Mouse (Mus musculus): ENCODE results near the gene Zfp541. TPM values are rescaled to one million over a fixed set of nuclear protein-coding genes. Genes with fewer than 3 reads are reported as not detected.
A peak's percentile ranks its signal among the peaks of the same experiment; 100 is the strongest.

The Zfp541 gene
- polyA plus RNA-seq, 1 experiment from 2014 or later: not detected

DNA sequence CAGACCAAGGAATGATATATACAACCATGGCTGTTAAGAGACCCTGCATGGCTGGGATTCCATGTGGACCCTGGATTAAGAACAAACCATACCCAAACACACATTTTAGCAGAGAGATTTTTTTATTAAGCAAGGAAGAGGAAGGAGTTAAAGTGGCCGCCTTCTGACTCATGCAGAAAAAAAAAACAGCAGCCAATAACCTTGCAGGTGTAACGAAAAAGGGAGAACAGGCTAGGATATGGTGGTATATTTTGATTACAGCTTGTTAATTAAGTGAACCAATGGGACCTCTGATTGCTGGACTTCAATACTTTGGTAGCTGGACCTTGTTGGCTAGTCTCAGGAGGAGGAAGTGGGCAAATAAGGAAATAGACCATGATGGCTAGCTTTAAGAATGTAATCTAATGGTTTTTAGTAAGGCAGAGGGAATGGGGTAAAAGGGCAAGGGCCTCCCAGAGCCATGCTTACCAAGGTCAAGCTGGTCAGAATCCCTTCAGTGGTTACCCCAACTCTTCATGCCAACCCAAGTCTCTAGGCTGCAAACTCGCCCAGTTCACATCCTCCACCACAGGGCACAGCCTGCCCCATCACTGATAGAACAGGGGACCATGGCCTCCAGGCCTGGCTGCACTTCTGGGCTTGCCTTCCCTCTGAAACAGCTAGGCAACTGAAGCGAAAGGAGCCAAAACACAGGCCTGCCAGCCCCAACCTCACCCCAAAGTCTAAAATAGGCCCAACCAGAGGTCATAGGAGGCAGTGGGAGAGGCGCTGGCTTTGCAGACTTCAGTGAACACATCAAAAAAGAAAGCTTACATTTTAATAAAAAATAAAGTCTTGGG is 42.1 kb upstream of the Zfp541 start:
- H3K27me3 ChIP-seq (ENCODE audit: control insufficient read depth, insufficient read depth, low read length): no peaks in the 10 kb centered on the region
- H3K4me1 ChIP-seq (ENCODE audit: control insufficient read depth in 2 of 2, insufficient read depth in 2 of 2, low read length in 2 of 2): peaks cover 0 to 13% of the 10 kb centered on the region in 2 experiments; a peak in 2 of 4 replicates
- H3K9ac ChIP-seq (ENCODE audit: low read length): no peak overlapping the region
- ATAC-seq (ENCODE audit: insufficient number of reproducible peaks, insufficient read depth, low FRiP score, low read depth): no peak
- H3K27ac ChIP-seq (replicated peaks in 1 of 2; ENCODE audit: control insufficient read depth in 1 of 2, insufficient read depth in 1 of 2, low read depth in 2 of 2, low read length in 2 of 2): peak overlapping the region in 1 of 2 experiments; percentile 54; a peak in 1 of 4 replicates
- H3K9me3 ChIP-seq (ENCODE audit: control insufficient read depth, low read length): no peaks in the 10 kb centered on the region
- no peak overlapping the region for H3K4me3 ChIP-seq (ENCODE audit: control insufficient read depth in 1 of 2, insufficient read depth in 1 of 2, low read depth in 1 of 2, low read length in 2 of 2)
- no peak overlapping the region for H3K4me2 ChIP-seq (ENCODE audit: low read length)
- 89% methylated on average over 5 of the region's 5 CpGs for WGBS
- no peaks in the 10 kb centered on the region for H3K36me3 ChIP-seq (ENCODE audit: control insufficient read depth, insufficient read depth, low read length)

DNA sequence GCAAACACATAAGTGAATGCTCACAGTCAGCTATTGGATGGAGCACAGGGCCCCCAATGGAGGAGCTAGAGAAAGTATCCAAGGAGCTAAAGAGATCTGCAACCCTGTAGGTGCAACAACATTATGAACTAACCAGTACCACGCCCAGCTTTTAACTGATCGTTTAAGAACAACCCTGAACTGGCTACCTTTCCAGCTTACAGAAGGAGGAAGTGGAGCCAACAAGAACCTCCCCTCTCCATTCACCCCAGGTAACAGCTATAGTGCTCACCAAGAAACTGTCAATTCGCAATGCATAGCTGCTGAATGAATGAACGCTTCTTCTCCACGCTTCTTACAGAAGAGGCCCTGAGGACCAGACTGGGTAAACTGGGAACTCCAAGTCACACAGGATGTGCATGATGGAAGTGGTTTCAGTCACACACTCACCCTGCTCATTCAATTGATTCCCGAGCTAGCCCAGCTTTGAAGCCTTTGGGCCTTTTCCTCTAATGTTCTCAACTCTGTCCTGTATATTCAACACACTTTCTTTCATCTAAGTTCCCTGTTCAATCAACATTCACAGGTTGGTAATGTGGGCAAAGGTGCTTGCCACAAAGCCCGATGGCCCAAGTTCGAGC is 36.9 kb upstream of the Zfp541 start:
- H3K27me3 ChIP-seq (ENCODE audit: control insufficient read depth, insufficient read depth, low read length): no peaks in the 10 kb centered on the region
- H3K4me3 ChIP-seq (ENCODE audit: control insufficient read depth in 1 of 2, insufficient read depth in 1 of 2, low read depth in 1 of 2, low read length in 2 of 2): no peak overlapping the region
- H3K9ac ChIP-seq (ENCODE audit: low read length): no peak overlapping the region
- H3K27ac ChIP-seq (replicated peaks in 1 of 2; ENCODE audit: control insufficient read depth in 1 of 2, insufficient read depth in 1 of 2, low read depth in 2 of 2, low read length in 2 of 2): no peak overlapping the region
- no peak for ATAC-seq (ENCODE audit: insufficient number of reproducible peaks, insufficient read depth, low FRiP score, low read depth)
- peaks cover 6 to 10% of the 10 kb centered on the region in 2 experiments; a peak in 2 of 4 replicates for H3K4me1 ChIP-seq (ENCODE audit: control insufficient read depth in 2 of 2, insufficient read depth in 2 of 2, low read length in 2 of 2)
- peaks cover 8% of the 10 kb centered on the region; the same call in 1 of the 2 replicates for H3K36me3 ChIP-seq (ENCODE audit: control insufficient read depth, insufficient read depth, low read length)
- WGBS: 88% methylated on average over 8 of the region's 8 CpGs
- H3K4me2 ChIP-seq (ENCODE audit: low read length): no peak overlapping the region
- no peaks in the 10 kb centered on the region for H3K9me3 ChIP-seq (ENCODE audit: control insufficient read depth, low read length)

DNA sequence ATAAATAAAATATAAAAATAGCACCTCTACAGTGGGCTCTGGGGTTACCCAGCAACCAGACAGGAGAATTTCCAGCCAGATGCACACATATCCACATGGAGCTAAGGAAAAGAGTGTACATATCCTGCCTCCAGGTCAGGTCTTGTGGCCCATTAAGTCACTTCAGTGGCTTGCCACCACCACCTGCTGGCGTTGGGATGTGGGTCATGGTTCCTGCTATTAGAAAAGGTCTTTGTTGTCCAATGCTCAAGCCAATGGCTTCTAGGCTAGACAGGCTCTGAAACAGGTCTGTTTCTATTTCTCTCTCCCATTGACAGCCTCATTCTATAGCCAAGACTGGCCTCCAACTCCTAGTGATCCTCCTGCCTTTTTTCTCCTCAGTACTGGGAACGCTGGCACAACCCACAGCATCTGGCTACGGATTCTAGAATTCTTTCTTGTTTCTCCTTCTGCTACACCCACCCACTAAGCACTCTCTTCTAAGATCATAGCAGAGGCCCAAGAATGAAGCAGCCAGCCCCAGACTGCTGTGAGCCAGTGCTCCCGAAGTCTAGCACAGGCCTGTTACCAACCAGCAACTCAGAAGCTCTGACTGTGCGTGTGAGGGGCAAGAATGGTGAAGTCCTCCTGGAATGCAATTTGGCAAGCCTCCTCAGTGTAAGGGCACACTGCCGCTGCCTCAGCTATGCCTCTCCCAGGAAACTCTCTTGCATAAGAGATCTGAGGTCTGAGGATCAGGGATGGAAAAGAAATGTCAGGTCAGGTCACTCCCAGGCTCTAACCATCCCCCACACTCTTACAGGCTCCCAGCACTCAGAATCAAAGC is 33.3 kb upstream of the Zfp541 start:
- 64% methylated on average over 6 of the region's 6 CpGs for WGBS
- Histone ChIP-seq H3K4me3 (ENCODE audit: control insufficient read depth in 1 of 2, insufficient read depth in 1 of 2, low read depth in 1 of 2, low read length in 2 of 2) (no peak overlapping the region), H3K9ac (ENCODE audit: low read length) (no peak overlapping the region), H3K27me3 (ENCODE audit: control insufficient read depth, insufficient read depth, low read length) (no peaks in the 10 kb centered on the region), H3K4me2 (ENCODE audit: low read length) (no peak overlapping the region), H3K27ac (replicated peaks in 1 of 2; ENCODE audit: control insufficient read depth in 1 of 2, insufficient read depth in 1 of 2, low read depth in 2 of 2, low read length in 2 of 2) (peak overlapping the region in 1 of 2 experiments; percentile 22; a peak in 2 of 4 replicates), H3K4me1 (ENCODE audit: control insufficient read depth in 2 of 2, insufficient read depth in 2 of 2, low read length in 2 of 2) (peaks cover 6 to 16% of the 10 kb centered on the region in 2 experiments; a peak in 2 of 4 replicates), H3K36me3 (ENCODE audit: control insufficient read depth, insufficient read depth, low read length) (peaks cover 8% of the 10 kb centered on the region; the same call in 1 of the 2 replicates), H3K9me3 (ENCODE audit: control insufficient read depth, low read length) (no peaks in the 10 kb centered on the region)
- no peak for ATAC-seq (ENCODE audit: insufficient number of reproducible peaks, insufficient read depth, low FRiP score, low read depth)

DNA sequence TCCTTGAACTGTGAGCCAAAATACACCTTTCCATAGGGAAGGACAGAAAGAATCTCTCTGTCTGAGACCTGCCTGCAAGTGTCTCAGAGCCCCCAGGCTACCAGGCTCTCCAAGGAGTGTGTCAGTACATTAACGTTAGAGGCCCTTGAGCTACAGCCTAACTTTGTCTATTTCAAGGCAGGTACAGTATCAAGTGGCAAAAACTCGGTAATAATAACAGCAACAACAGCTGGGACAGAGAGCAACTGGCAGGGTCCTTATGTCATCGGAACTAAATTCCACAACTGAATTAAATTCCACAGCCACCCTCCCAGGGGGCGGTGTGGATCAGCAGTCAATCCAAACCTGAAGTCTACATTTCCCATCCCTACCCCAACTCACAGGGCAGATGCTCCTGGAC is 30.5 kb upstream of the Zfp541 start:
- peaks cover 6 to 24% of the 10 kb centered on the region in 2 experiments; a peak in 2 of 4 replicates for H3K4me1 ChIP-seq (ENCODE audit: control insufficient read depth in 2 of 2, insufficient read depth in 2 of 2, low read length in 2 of 2)
- H3K27me3 ChIP-seq (ENCODE audit: control insufficient read depth, insufficient read depth, low read length): no peaks in the 10 kb centered on the region
- WGBS: 77% methylated on average over 4 of the region's 4 CpGs
- no peak overlapping the region for H3K4me3 ChIP-seq (ENCODE audit: control insufficient read depth in 1 of 2, insufficient read depth in 1 of 2, low read depth in 1 of 2, low read length in 2 of 2)
- H3K27ac ChIP-seq (replicated peaks in 1 of 2; ENCODE audit: control insufficient read depth in 1 of 2, insufficient read depth in 1 of 2, low read depth in 2 of 2, low read length in 2 of 2): no peak overlapping the region
- no peak overlapping the region for H3K4me2 ChIP-seq (ENCODE audit: low read length)
- ATAC-seq (ENCODE audit: insufficient number of reproducible peaks, insufficient read depth, low FRiP score, low read depth): no peak
- H3K36me3 ChIP-seq (ENCODE audit: control insufficient read depth, insufficient read depth, low read length): peaks cover 6% of the 10 kb centered on the region; the same call in 1 of the 2 replicates
- no peak overlapping the region for H3K9ac ChIP-seq (ENCODE audit: low read length)
- no peaks in the 10 kb centered on the region for H3K9me3 ChIP-seq (ENCODE audit: control insufficient read depth, low read length)

DNA sequence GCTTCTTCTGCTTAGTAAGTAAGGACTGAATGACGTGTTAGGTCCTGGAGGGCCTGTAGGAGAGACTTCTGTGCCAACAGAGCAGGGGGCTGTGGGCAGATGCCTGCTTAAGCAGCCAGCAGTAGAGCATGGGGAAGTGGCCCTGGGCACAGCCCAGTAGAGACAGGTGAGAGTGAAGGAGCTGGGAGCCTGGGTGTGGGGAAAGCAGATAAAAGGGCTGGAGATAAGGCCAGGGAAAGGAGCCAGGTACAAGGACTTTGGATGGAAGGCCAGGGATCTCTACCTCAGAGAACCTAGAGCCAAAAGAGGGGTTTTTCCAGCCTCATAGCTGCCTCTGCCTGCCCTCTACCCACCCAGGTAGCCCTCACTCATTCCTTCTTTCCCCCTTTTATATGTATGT is 28.6 kb upstream of the Zfp541 start:
- H3K4me3 ChIP-seq (ENCODE audit: control insufficient read depth in 1 of 2, insufficient read depth in 1 of 2, low read depth in 1 of 2, low read length in 2 of 2): no peak overlapping the region
- no peak for ATAC-seq (ENCODE audit: insufficient number of reproducible peaks, insufficient read depth, low FRiP score, low read depth)
- H3K9me3 ChIP-seq (ENCODE audit: control insufficient read depth, low read length): no peaks in the 10 kb centered on the region
- H3K4me2 ChIP-seq (ENCODE audit: low read length): no peak overlapping the region
- H3K27ac ChIP-seq (replicated peaks in 1 of 2; ENCODE audit: control insufficient read depth in 1 of 2, insufficient read depth in 1 of 2, low read depth in 2 of 2, low read length in 2 of 2): no peak overlapping the region
- 81% methylated on average over 1 of the region's 1 CpGs for WGBS
- no peaks in the 10 kb centered on the region for H3K27me3 ChIP-seq (ENCODE audit: control insufficient read depth, insufficient read depth, low read length)
- H3K36me3 ChIP-seq (ENCODE audit: control insufficient read depth, insufficient read depth, low read length): 0 out of 2 replicates have a peak, but pooled peaks cover 4% of the 10 kb centered on the region
- no peak overlapping the region for H3K9ac ChIP-seq (ENCODE audit: low read length)
- peaks cover 8 to 30% of the 10 kb centered on the region in 2 experiments; a peak in 2 of 4 replicates for H3K4me1 ChIP-seq (ENCODE audit: control insufficient read depth in 2 of 2, insufficient read depth in 2 of 2, low read length in 2 of 2)

DNA sequence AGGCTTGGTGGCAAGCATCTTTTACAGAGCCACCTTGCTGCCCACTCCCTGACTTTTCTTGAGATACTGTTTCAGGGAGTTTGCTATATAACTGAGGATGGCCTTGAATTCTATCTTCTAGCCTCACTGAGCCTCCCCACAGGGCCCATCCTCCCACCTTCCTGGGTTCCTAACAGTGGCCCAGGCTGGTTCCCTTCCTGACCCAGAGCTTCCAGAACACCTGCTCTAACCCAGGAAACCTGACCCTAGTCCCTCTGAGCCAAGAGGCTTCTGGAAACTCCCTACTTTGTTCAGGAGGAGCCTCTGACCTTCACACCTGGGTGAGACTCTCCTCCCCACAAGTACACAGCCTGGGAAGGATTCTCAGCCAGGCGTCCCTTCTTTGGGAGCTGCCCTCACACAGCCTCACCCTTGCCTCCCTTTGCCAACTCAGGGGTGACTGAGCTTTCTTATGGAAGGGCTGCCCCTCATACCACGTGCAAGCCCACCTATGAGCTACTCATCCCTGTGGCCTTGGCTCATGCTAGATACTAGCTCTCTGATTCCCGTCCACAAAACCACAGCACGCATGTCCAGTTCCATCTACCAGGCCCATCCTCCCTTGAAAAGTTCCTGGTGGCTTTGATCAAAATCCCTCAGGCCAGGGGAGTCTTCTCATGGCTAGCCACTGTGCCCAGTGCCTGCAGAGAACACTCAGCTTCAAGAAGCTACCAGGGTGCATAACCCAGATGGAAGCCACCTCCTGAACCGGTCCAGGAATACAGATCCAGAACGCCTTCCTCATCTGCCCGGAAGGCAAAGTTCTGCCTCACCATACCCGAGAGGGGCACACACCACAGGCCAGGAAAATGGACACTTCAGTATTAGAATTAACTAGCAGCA is 27.8 kb upstream of the Zfp541 start:
- no peak for ATAC-seq (ENCODE audit: insufficient number of reproducible peaks, insufficient read depth, low FRiP score, low read depth)
- Histone ChIP-seq H3K36me3 (ENCODE audit: control insufficient read depth, insufficient read depth, low read length) (0 out of 2 replicates have a peak, but pooled peaks cover 4% of the 10 kb centered on the region), H3K4me3 (ENCODE audit: control insufficient read depth in 1 of 2, insufficient read depth in 1 of 2, low read depth in 1 of 2, low read length in 2 of 2) (no peak overlapping the region), H3K4me2 (ENCODE audit: low read length) (no peak overlapping the region), H3K4me1 (ENCODE audit: control insufficient read depth in 2 of 2, insufficient read depth in 2 of 2, low read length in 2 of 2) (peaks cover 6 to 26% of the 10 kb centered on the region in 2 experiments; a peak in 2 of 4 replicates), H3K27me3 (ENCODE audit: control insufficient read depth, insufficient read depth, low read length) (no peaks in the 10 kb centered on the region), H3K9me3 (ENCODE audit: control insufficient read depth, low read length) (no peaks in the 10 kb centered on the region), H3K27ac (replicated peaks in 1 of 2; ENCODE audit: control insufficient read depth in 1 of 2, insufficient read depth in 1 of 2, low read depth in 2 of 2, low read length in 2 of 2) (no peak overlapping the region), H3K9ac (ENCODE audit: low read length) (no peak overlapping the region)
- WGBS: 89% methylated on average over 8 of the region's 8 CpGs

Measured in heart, embryonic 14.5 days (tissue).